Mouse (Mus musculus) Patski (cell line): ENCODE data around the gene Tsnax. TPM values are rescaled to one million over a fixed set of nuclear protein-coding genes. Genes with fewer than 3 reads are reported as not detected.

Experiments
- ATAC-seq: fragments of 100-300 bp; one replicate; pipeline ENCODE4 v1.8.0; 2021
- CTCF ChIA-PET: fragments of 350-600 bp; sonication (Branson Sonifier 250); formaldehyde crosslinking; loops from one replicate; lab custom pipeline; 2022; ENCODE audit warnings: inconsistent platforms; lab: Charles Lee
- POLR2A ChIA-PET: fragments of 350-600 bp; sonication (Branson Sonifier 250); formaldehyde crosslinking; loops from one replicate; lab custom pipeline; 2022; ENCODE audit warnings: antibody characterized with exemption, inconsistent platforms; lab: Charles Lee
- DNase-seq: peaks from one replicate; pipeline ENCODE4 v3.0.0-alpha.2; 2011; ENCODE audit warnings: low read depth, low spot score
- H3K27me3 ChIP-seq: fragments of 371-371 bp; one replicate; pipeline ENCODE4 v1.5.1; 2021
- CTCF ChIP-seq: fragments of 100-300 bp; IDR thresholded peaks from one replicate; pipeline ENCODE4 v1.5.1; 2021
- in situ Hi-C: fragments of 300-500 bp; cut with MboI; formaldehyde crosslinking; loops from 3 replicates; pipeline ENCODE4 v1.11.1; 2018; ENCODE audit warnings: low pct_unique_long_range_greater_than_20kb, mixed read lengths
- polyA plus RNA-seq: library from polyadenylated mRNA; unstranded; gene quantifications from one replicate; pipeline ENCODE4 v1.2.3, GENCODE M21; 2021

The Tsnax gene
- polyA plus RNA-seq, 1 experiment from 2014 or later, result 87.7 TPM

- peaks cover 15% of the 10 kb centered on the region for H3K27me3 ChIP-seq
- TF ChIP-seq CTCF, result no peak
- no peak for ATAC-seq
- ChIA-PET CTCF (interaction anchor here (1.7 kb wide), 1 partner anchor 13 kb away, joined by 4 read pairs; no protein-coding TSS in a partner anchor), POLR2A (interaction anchor here (0.6 kb wide), 1 partner anchor 8 kb away, joined by 4 read pairs; no protein-coding TSS in a partner anchor)
- no peak for DNase-seq
- in situ Hi-C loops, result no loop called here
Measured at GRCm38 (mm10) chr8:125074581-125074980, 61.8 kb downstream of the Tsnax start.

GRCm38 (mm10) chr8:125075389-125075788, 62.6 kb downstream of the Tsnax start:
- no peak for TF ChIP-seq CTCF
- in situ Hi-C loops, result loop anchor here (5.0 kb wide), 1 partner anchor 82 kb away; no protein-coding TSS in a partner anchor
- no peak for ATAC-seq
- no peak for DNase-seq
- ChIA-PET CTCF (interaction anchor here (1.7 kb wide), 1 partner anchor 14 kb away, joined by 4 read pairs; no protein-coding TSS in a partner anchor), POLR2A (no interaction called here)
- peaks cover 15% of the 10 kb centered on the region for H3K27me3 ChIP-seq

- peaks cover 15% of the 10 kb centered on the region for H3K27me3 ChIP-seq
- CTCF ChIA-PET, result interaction anchor here (1.2 kb wide), 1 partner anchor 8 kb away, joined by 3 read pairs; no protein-coding TSS in a partner anchor
- DNase-seq, result no peak
- in situ Hi-C loops, result loop anchor here (5.0 kb wide), 1 partner anchor 80 kb away; no protein-coding TSS in a partner anchor
- ATAC-seq, result no peak
- POLR2A ChIA-PET, result no interaction called here
- TF ChIP-seq CTCF, result no peak
Measured at GRCm38 (mm10) chr8:125077326-125077725, 64.5 kb downstream of the Tsnax start.

- TF ChIP-seq CTCF, result no peak
- no peak for ATAC-seq
- no peak for DNase-seq
- CTCF ChIA-PET, result interaction anchor here (1.0 to 1.8 kb wide), 2 partner anchors 10 to 34 kb away, joined by 3 to 5 read pairs; no protein-coding TSS in a partner anchor
- in situ Hi-C loops, result loop anchor here (5.0 kb wide), 1 partner anchor 78 kb away; no protein-coding TSS in a partner anchor
- peaks cover 15% of the 10 kb centered on the region for H3K27me3 ChIP-seq
- POLR2A ChIA-PET, result no interaction called here
Measured at GRCm38 (mm10) chr8:125078771-125079384, 66.1 kb downstream of the Tsnax start.

- in situ Hi-C loops, result no loop called here
- H3K27me3 ChIP-seq, result peaks cover 11% of the 10 kb centered on the region
- DNase-seq (no peak), ATAC-seq (no peak)
- no peak for TF ChIP-seq CTCF
- CTCF ChIA-PET, result interaction anchor here (1.5 to 1.8 kb wide), 2 partner anchors 11 kb away, joined by 5 read pairs; no protein-coding TSS in a partner anchor
- POLR2A ChIA-PET, result no interaction called here
Measured at GRCm38 (mm10) chr8:125080388-125081344, 67.9 kb downstream of the Tsnax start.

- ChIA-PET POLR2A (no interaction called here), CTCF (no interaction called here)
- no peaks in the 10 kb centered on the region for H3K27me3 ChIP-seq
- no peak for DNase-seq
- in situ Hi-C loops, result no loop called here
- ATAC-seq, result no peak
- TF ChIP-seq CTCF, result no peak
Measured at GRCm38 (mm10) chr8:125083746-125084145, 70.9 kb downstream of the Tsnax start.

Other genes with a start within 250 kb of the Tsnax start
- 0.33 TPM for gene Trim67, start 219.9 kb upstream of the Tsnax start, polyA plus RNA-seq
- gene Gnpat, start 150.0 kb upstream of the Tsnax start, polyA plus RNA-seq, result 102 TPM
- 43.0 TPM for gene 2810004N23Rik, start 149.9 kb upstream of the Tsnax start, polyA plus RNA-seq
- gene Exoc8, start 115.3 kb upstream of the Tsnax start, polyA plus RNA-seq, result 12.2 TPM
- gene Sprtn, start 115.1 kb upstream of the Tsnax start, polyA plus RNA-seq, result 16.5 TPM
- 50.7 TPM for gene Egln1, start 63.7 kb upstream of the Tsnax start, polyA plus RNA-seq
- gene Disc1, start 41.2 kb downstream of the Tsnax start, polyA plus RNA-seq, result 0.06 TPM